Mouse (Mus musculus) layer of hippocampus, postnatal 36 days (tissue): ENCODE measurements at regions not wholly inside any gene's neighbourhood (a gene's known extent, or its start where the extent isn't known, plus 50 kb on each side); places are given as distances from the start of the nearest gene placed in this dataset.
"Not testable (repeated sequence)": the region's sequence is repeated elsewhere in the genome, so short reads cannot be mapped to it uniquely, and the experiment has no call there.

Experiments used
- DNase-seq, 2 experiments: peaks; one replicate each; pipeline ENCODE4 v3.0.0; 2022

GRCm38 (mm10) chr16:65312947-65313346, 207.3 kb upstream of the Htr1f start:
- no peak for DNase-seq

GRCm38 (mm10) chr16:65315052-65315451, 205.3 kb upstream of the Pou1f1 start:
- no peak for DNase-seq

- no peak for DNase-seq
These were observed 187.9 kb upstream of the Pou1f1 start for GRCm38 (mm10) chr16:65332412-65332811.

GRCm38 (mm10) chr16:65339225-65339624, 181.1 kb upstream of the Pou1f1 start:
- no peak for DNase-seq

- no peak for DNase-seq
These were observed 160.4 kb upstream of the Pou1f1 start for GRCm38 (mm10) chr16:65359881-65360280.

- no peak for DNase-seq
These were observed 151.0 kb upstream of the Pou1f1 start for GRCm38 (mm10) chr16:65369271-65369670.

- peak in 1 of 2 experiments; percentile 2 for DNase-seq
These were observed 149.4 kb upstream of the Pou1f1 start for GRCm38 (mm10) chr16:65370939-65371338.

GRCm38 (mm10) chr16:65376553-65376952, 143.8 kb upstream of the Pou1f1 start:
- DNase-seq, result no peak

- no peak for DNase-seq
These were observed 142.0 kb upstream of the Pou1f1 start for GRCm38 (mm10) chr16:65378276-65378675.

- DNase-seq, result no peak
These were observed 140.4 kb upstream of the Pou1f1 start for GRCm38 (mm10) chr16:65379939-65380338.

GRCm38 (mm10) chr16:65403926-65404648, 116.2 kb upstream of the Pou1f1 start:
- no peak for DNase-seq

- DNase-seq, result no peak
These were observed 115.5 kb upstream of the Pou1f1 start for GRCm38 (mm10) chr16:65404816-65405215.

- no peak for DNase-seq
These were observed 114.3 kb upstream of the Pou1f1 start for GRCm38 (mm10) chr16:65405824-65406556.

- DNase-seq, result not testable (repeated sequence)
These were observed 88.3 kb upstream of the Pou1f1 start for GRCm38 (mm10) chr16:65432046-65432445.

- DNase-seq, result no peak
These were observed 84.2 kb upstream of the Pou1f1 start for GRCm38 (mm10) chr16:65436076-65436475.

GRCm38 (mm10) chr16:65441954-65442353, 78.4 kb upstream of the Pou1f1 start:
- DNase-seq, result no peak

GRCm38 (mm10) chr16:65448810-65449209, 71.5 kb upstream of the Pou1f1 start:
- DNase-seq, result no peak

- no peak for DNase-seq
These were observed 69.6 kb upstream of the Pou1f1 start for GRCm38 (mm10) chr16:65450706-65451105.

- DNase-seq, result no peak
These were observed 68.4 kb upstream of the Pou1f1 start for GRCm38 (mm10) chr16:65451885-65452284.

GRCm38 (mm10) chr16:65456948-65457347, 63.4 kb upstream of the Pou1f1 start:
- not testable (repeated sequence) for DNase-seq

- DNase-seq, result no peak
These were observed 62.1 kb upstream of the Pou1f1 start for GRCm38 (mm10) chr16:65458234-65458633.

- DNase-seq, result no peak
These were observed 50.6 kb upstream of the Pou1f1 start for GRCm38 (mm10) chr16:65469681-65470080.
